In the genomic region with DNA sequence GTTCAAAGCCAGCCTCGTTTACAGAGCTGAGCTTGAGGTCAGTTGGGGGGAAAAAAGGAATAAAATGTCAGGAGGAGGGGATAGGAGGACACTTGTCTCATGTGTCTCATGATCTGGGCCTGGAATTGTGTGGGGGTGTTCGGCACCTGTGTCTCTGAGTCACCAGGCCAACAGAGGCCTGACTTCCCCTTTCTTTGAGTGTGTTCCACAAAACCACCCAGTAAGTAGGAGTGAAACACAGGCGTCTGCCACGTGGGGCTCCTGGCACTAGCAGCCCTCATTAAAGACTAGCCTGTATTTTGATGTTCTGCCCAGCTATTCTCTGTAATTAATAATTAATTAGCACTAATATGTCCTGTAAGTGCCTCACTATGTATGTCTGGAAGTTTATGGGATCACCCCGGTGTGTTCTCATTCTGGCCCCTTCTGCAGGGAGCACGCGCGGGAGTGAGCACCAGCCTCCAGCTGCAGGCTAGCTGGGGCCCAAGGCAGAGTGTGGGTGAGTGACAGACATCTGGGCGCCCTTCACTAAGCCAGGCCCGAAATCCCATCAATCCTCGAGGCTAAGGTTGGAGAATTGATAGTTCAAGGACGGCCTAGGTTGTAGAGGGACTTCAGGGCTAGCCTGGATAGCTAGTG, we compare ENCODE assay signal across 8 mouse cellular contexts. TPM values are rescaled to one million over a fixed set of nuclear protein-coding genes. Genes with fewer than 3 reads are reported as not detected.
DNase-seq lines count a peak whose midpoint lies in the region; ATAC-seq and TF ChIP-seq lines count a peak whose summit lies in the region.

No protein-coding gene starts in this region.

- no peak for ATAC-seq in lung, embryonic 14.5 days (ENCODE audit: insufficient read depth)
- ATAC-seq in forebrain, embryonic 13.5 days, result no peak
- no peak for ATAC-seq in limb, embryonic 12.5 days (ENCODE audit: insufficient number of reproducible peaks, insufficient read depth, low FRiP score, low TSS enrichment, low read depth)
- ATAC-seq in neural tube, embryonic 13.5 days (ENCODE audit: low read depth), result peak; percentile 11; the same call in 1 of the 2 replicates

- TF ChIP-seq CTCF in lung, embryonic 14.5 days (IDR thresholded peaks at IDR 0.05; ENCODE audit: low read depth), result no peak

- peak overlapping the region; percentile 78 for H3K4me3 ChIP-seq in lung, embryonic 14.5 days (ENCODE audit: low read depth, low read length)
- H3K4me3 ChIP-seq in forebrain, embryonic 13.5 days, result no peak overlapping the region
- peak overlapping the region; percentile 75; the same call in 1 of the 2 replicates for H3K4me3 ChIP-seq in limb, embryonic 12.5 days (replicated peaks)
- peak overlapping the region; percentile 79; the same call in 1 of the 2 replicates for H3K4me3 ChIP-seq in neural tube, embryonic 13.5 days

- H3K27ac ChIP-seq in lung, embryonic 14.5 days (ENCODE audit: low read depth), result no peak overlapping the region
- H3K27ac ChIP-seq in forebrain, embryonic 13.5 days, result no peak overlapping the region
- no peak overlapping the region for H3K27ac ChIP-seq in limb, embryonic 12.5 days
- H3K27ac ChIP-seq in neural tube, embryonic 13.5 days (replicated peaks), result 0 out of 2 replicates have a peak overlapping the region, but pooled peaks have one; percentile 34

- H3K4me1 ChIP-seq in lung, embryonic 14.5 days (ENCODE audit: insufficient read depth), result peaks cover 18% of the 10 kb centered on the region; the same call in 1 of the 2 replicates
- H3K4me1 ChIP-seq in forebrain, embryonic 13.5 days, result peaks cover 23% of the 10 kb centered on the region
- peaks cover 48% of the 10 kb centered on the region for H3K4me1 ChIP-seq in limb, embryonic 12.5 days (replicated peaks)
- peaks cover 47% of the 10 kb centered on the region for H3K4me1 ChIP-seq in neural tube, embryonic 13.5 days (replicated peaks)

- H3K4me2 ChIP-seq in lung, embryonic 14.5 days, result peak overlapping the region; percentile 100
- H3K4me2 ChIP-seq in forebrain, embryonic 13.5 days, result peak overlapping the region; percentile 98
- H3K4me2 ChIP-seq in limb, embryonic 12.5 days, result peak overlapping the region; percentile 94
- peak overlapping the region; percentile 96 for H3K4me2 ChIP-seq in neural tube, embryonic 13.5 days

- H3K9me3 ChIP-seq in lung, embryonic 14.5 days (ENCODE audit: low read depth, low read length), result no peaks in the 10 kb centered on the region
- H3K9me3 ChIP-seq in forebrain, embryonic 13.5 days (replicated peaks), result no peaks in the 10 kb centered on the region
- H3K9me3 ChIP-seq in limb, embryonic 12.5 days, result no peaks in the 10 kb centered on the region
- no peaks in the 10 kb centered on the region for H3K9me3 ChIP-seq in neural tube, embryonic 13.5 days

- 0 out of 2 replicates have a peak overlapping the region, but pooled peaks have one; percentile 81 for H3K9ac ChIP-seq in lung, embryonic 14.5 days
- H3K9ac ChIP-seq in forebrain, embryonic 13.5 days, result no peak overlapping the region
- 0 out of 2 replicates have a peak overlapping the region, but pooled peaks have one; percentile 12 for H3K9ac ChIP-seq in limb, embryonic 12.5 days (replicated peaks)
- H3K9ac ChIP-seq in neural tube, embryonic 13.5 days, result 0 out of 2 replicates have a peak overlapping the region, but pooled peaks have one; percentile 22

- no peak for DNase-seq in lung, embryonic 14.5 days
- no peak for DNase-seq in lung, postnatal 10 days
- DNase-seq in adrenal gland, postnatal 4 days (ENCODE audit: low spot score in 2 of 2), result no peak
- no peak for DNase-seq in right cerebral cortex, postnatal 25 days
- DNase-seq in adrenal gland, postnatal 25 days, result no peak

- no peaks in the 10 kb centered on the region for H3K27me3 ChIP-seq in lung, embryonic 14.5 days (ENCODE audit: insufficient read depth, low read length)
- H3K27me3 ChIP-seq in forebrain, embryonic 13.5 days, result no peaks in the 10 kb centered on the region
- H3K27me3 ChIP-seq in limb, embryonic 12.5 days, result peaks cover 12% of the 10 kb centered on the region; the same call in 1 of the 2 replicates
- H3K27me3 ChIP-seq in neural tube, embryonic 13.5 days, result peaks cover 9% of the 10 kb centered on the region; the same call in 1 of the 2 replicates

- 50% methylated on average over 12 of the region's 12 CpGs for WGBS in lung, embryonic 14.5 days
- 53% methylated on average over 12 of the region's 12 CpGs for WGBS in forebrain, embryonic 13.5 days
- WGBS in limb, embryonic 12.5 days, result 44% methylated on average over 12 of the region's 12 CpGs
- WGBS in neural tube, embryonic 13.5 days, result 40% methylated on average over 12 of the region's 12 CpGs

- peaks cover 10% of the 10 kb centered on the region; the same call in 1 of the 2 replicates for H3K36me3 ChIP-seq in lung, embryonic 14.5 days (ENCODE audit: insufficient read depth)
- peaks cover 4% of the 10 kb centered on the region; the same call in 1 of the 2 replicates for H3K36me3 ChIP-seq in forebrain, embryonic 13.5 days (ENCODE audit: poor library complexity, severe bottlenecking)
- no peaks in the 10 kb centered on the region; the same call in 1 of the 2 replicates for H3K36me3 ChIP-seq in limb, embryonic 12.5 days
- peaks cover 7% of the 10 kb centered on the region; the same call in 1 of the 2 replicates for H3K36me3 ChIP-seq in neural tube, embryonic 13.5 days

RNA-seq across cellular contexts. Expression of a gene that starts 0.8 kb away (rescaled TPM):
- polyA plus RNA-seq in lung, embryonic 14.5 days (2014; fragmentation: Nextera tagmentation; extraction: Ambion mirVana), result 7.7 and 8.5 TPM in 2 replicates
- 6.3 and 6.8 TPM in 2 replicates for polyA plus RNA-seq in forebrain, embryonic 13.5 days (2015; fragmentation: Nextera tagmentation; extraction: Ambion mirVana)
- 12.5 and 13.3 TPM in 2 replicates for polyA plus RNA-seq in limb, embryonic 12.5 days (2016; fragmentation: Nextera tagmentation; extraction: Ambion mirVana)
- polyA plus RNA-seq in neural tube, embryonic 13.5 days (2015; fragmentation: Nextera tagmentation; extraction: Ambion mirVana), result 16.5 and 17.8 TPM in 2 replicates
- total RNA-seq in adrenal gland, postnatal 4 days (2021), result 10 to 100 TPM; 21.2 to 22.0 TPM
- total RNA-seq in adrenal gland, postnatal 25 days (2021), result 14.3 and 21.6 TPM in 2 replicates

RNA-seq across cellular contexts. Expression of a gene that starts 6.2 kb away (rescaled TPM):
- polyA plus RNA-seq in lung, embryonic 14.5 days (2014; fragmentation: Nextera tagmentation; extraction: Ambion mirVana), result 98.7 and 105 TPM in 2 replicates
- polyA plus RNA-seq in forebrain, embryonic 13.5 days (2015; fragmentation: Nextera tagmentation; extraction: Ambion mirVana), result 60.6 and 61.1 TPM in 2 replicates
- 122 TPM in 2 replicates for polyA plus RNA-seq in limb, embryonic 12.5 days (2016; fragmentation: Nextera tagmentation; extraction: Ambion mirVana)
- 46.5 and 51.5 TPM in 2 replicates for polyA plus RNA-seq in neural tube, embryonic 13.5 days (2015; fragmentation: Nextera tagmentation; extraction: Ambion mirVana)
- 100 to 1,000 TPM; 107 to 108 TPM for total RNA-seq in adrenal gland, postnatal 4 days (2021)
- 102 and 111 TPM in 2 replicates for total RNA-seq in adrenal gland, postnatal 25 days (2021)

RNA-seq across cellular contexts. Expression of a gene that starts 9.1 kb away (rescaled TPM):
- polyA plus RNA-seq in lung, embryonic 14.5 days (2014; fragmentation: Nextera tagmentation; extraction: Ambion mirVana), result 0.65 and 0.92 TPM in 2 replicates
- polyA plus RNA-seq in forebrain, embryonic 13.5 days (2015; fragmentation: Nextera tagmentation; extraction: Ambion mirVana), result 0.44 and 0.45 TPM in 2 replicates
- 0.76 and 0.79 TPM in 2 replicates for polyA plus RNA-seq in limb, embryonic 12.5 days (2016; fragmentation: Nextera tagmentation; extraction: Ambion mirVana)
- 0.68 and 0.87 TPM in 2 replicates for polyA plus RNA-seq in neural tube, embryonic 13.5 days (2015; fragmentation: Nextera tagmentation; extraction: Ambion mirVana)
- 1 to 10 TPM; 6.3 to 8.2 TPM for total RNA-seq in adrenal gland, postnatal 4 days (2021)
- total RNA-seq in adrenal gland, postnatal 25 days (2021), result 1.4 and 2.4 TPM in 2 replicates

RNA-seq across cellular contexts. Expression of a gene that starts 13.4 kb away (rescaled TPM):
- 0.05 and 0.08 TPM in 2 replicates for polyA plus RNA-seq in lung, embryonic 14.5 days (2014; fragmentation: Nextera tagmentation; extraction: Ambion mirVana)
- polyA plus RNA-seq in forebrain, embryonic 13.5 days (2015; fragmentation: Nextera tagmentation; extraction: Ambion mirVana), result not detected in 2 replicates
- polyA plus RNA-seq in limb, embryonic 12.5 days (2016; fragmentation: Nextera tagmentation; extraction: Ambion mirVana), result 0.05 TPM in 1 of 2 replicates, not detected in the other
- polyA plus RNA-seq in neural tube, embryonic 13.5 days (2015; fragmentation: Nextera tagmentation; extraction: Ambion mirVana), result not detected in 2 replicates
- total RNA-seq in adrenal gland, postnatal 4 days (2021), result 1 to 10 TPM; 2.3 to 2.6 TPM
- total RNA-seq in adrenal gland, postnatal 25 days (2021), result 4.5 and 4.7 TPM in 2 replicates

RNA-seq across cellular contexts. Expression of a gene that starts 21.8 kb away (rescaled TPM):
- 109 and 116 TPM in 2 replicates for polyA plus RNA-seq in lung, embryonic 14.5 days (2014; fragmentation: Nextera tagmentation; extraction: Ambion mirVana)
- polyA plus RNA-seq in forebrain, embryonic 13.5 days (2015; fragmentation: Nextera tagmentation; extraction: Ambion mirVana), result 117 and 128 TPM in 2 replicates
- 136 and 137 TPM in 2 replicates for polyA plus RNA-seq in limb, embryonic 12.5 days (2016; fragmentation: Nextera tagmentation; extraction: Ambion mirVana)
- 105 and 112 TPM in 2 replicates for polyA plus RNA-seq in neural tube, embryonic 13.5 days (2015; fragmentation: Nextera tagmentation; extraction: Ambion mirVana)
- 10 to 100 TPM; 69.1 to 70.7 TPM for total RNA-seq in adrenal gland, postnatal 4 days (2021)
- total RNA-seq in adrenal gland, postnatal 25 days (2021), result 49.3 and 51.6 TPM in 2 replicates
